Mouse (Mus musculus): ENCODE data around the gene Stkld1. TPM values are rescaled to one million over a fixed set of nuclear protein-coding genes. Genes with fewer than 3 reads are reported as not detected.

Gene Stkld1
- polyA plus RNA-seq, 1 experiment from 2014 or later = 0.08 TPM

- no peak overlapping the region for H3K27ac ChIP-seq (replicated peaks)
- no peaks in the 10 kb centered on the region for H3K9me3 ChIP-seq (ENCODE audit: control insufficient read depth, low read length)
- peaks cover 4% of the 10 kb centered on the region; the same call in 1 of the 2 replicates for H3K4me1 ChIP-seq (replicated peaks; ENCODE audit: control insufficient read depth, insufficient read depth)
- 67% methylated on average over 18 of the region's 18 CpGs for WGBS
- no peak for TF ChIP-seq CTCF (IDR thresholded peaks at IDR 0.05; ENCODE audit: low read depth)
- no peak for TF ChIP-seq EP300 (optimal IDR thresholded peaks at IDR 0.05)
- H3K9ac ChIP-seq (ENCODE audit: low read length) = peak overlapping the region; percentile 48
- ATAC-seq (ENCODE audit: low FRiP score, low TSS enrichment) (no peak), DNase-seq (ENCODE audit: low spot score) (no peak)
- H3K4me2 ChIP-seq (replicated peaks; ENCODE audit: low read depth) = peak overlapping the region; percentile 83
- H3K4me3 ChIP-seq (ENCODE audit: low read depth, low read length) = peak overlapping the region; percentile 76; the same call in 1 of the 2 replicates
- H3K36me3 ChIP-seq (ENCODE audit: control insufficient read depth, insufficient read depth, low read length) = peaks cover 22% of the 10 kb centered on the region
- no peaks in the 10 kb centered on the region for H3K27me3 ChIP-seq (ENCODE audit: control insufficient read depth, insufficient read depth, low read length)
Observed at GRCm38 (mm10) chr2:26908710-26909386, 25.0 kb upstream of the Stkld1 start.

- ATAC-seq (ENCODE audit: low FRiP score, low TSS enrichment) (no peak), DNase-seq (ENCODE audit: low spot score) (no peak)
- Histone ChIP-seq H3K4me3 (ENCODE audit: low read depth, low read length) (peak overlapping the region; percentile 76), H3K9me3 (ENCODE audit: control insufficient read depth, low read length) (no peaks in the 10 kb centered on the region), H3K27ac (replicated peaks) (peak overlapping the region; percentile 88), H3K4me2 (replicated peaks; ENCODE audit: low read depth) (peak overlapping the region; percentile 83), H3K9ac (ENCODE audit: low read length) (peak overlapping the region; percentile 84), H3K36me3 (ENCODE audit: control insufficient read depth, insufficient read depth, low read length) (peaks cover 23% of the 10 kb centered on the region), H3K4me1 (replicated peaks; ENCODE audit: control insufficient read depth, insufficient read depth) (peaks cover 2% of the 10 kb centered on the region; the same call in 1 of the 2 replicates), H3K27me3 (ENCODE audit: control insufficient read depth, insufficient read depth, low read length) (no peaks in the 10 kb centered on the region)
- no peak for TF ChIP-seq EP300 (optimal IDR thresholded peaks at IDR 0.05)
- peak; percentile 51 for TF ChIP-seq CTCF (IDR thresholded peaks at IDR 0.05; ENCODE audit: low read depth)
Observed at GRCm38 (mm10) chr2:26909387-26909784, 24.5 kb upstream of the Stkld1 start.

- TF ChIP-seq CTCF (IDR thresholded peaks at IDR 0.05; ENCODE audit: low read depth) (no peak), EP300 (optimal IDR thresholded peaks at IDR 0.05) (peak; percentile 99)
- peak within 1 kb of the TSS; percentile 88 for H3K27ac ChIP-seq (replicated peaks)
- under 1% methylated on average over 73 of the region's 74 CpGs for WGBS
- DNase-seq (ENCODE audit: low spot score) = peak; percentile 100
- peaks cover 2% of the 10 kb centered on the region for H3K4me1 ChIP-seq (replicated peaks; ENCODE audit: control insufficient read depth, insufficient read depth)
- ATAC-seq (ENCODE audit: low FRiP score, low TSS enrichment) = peak; percentile 94
- peak within 1 kb of the TSS; percentile 76 for H3K4me3 ChIP-seq (ENCODE audit: low read depth, low read length)
- H3K27me3 ChIP-seq (ENCODE audit: control insufficient read depth, insufficient read depth, low read length) = no peaks in the 10 kb centered on the region
- H3K36me3 ChIP-seq (ENCODE audit: control insufficient read depth, insufficient read depth, low read length) = peaks cover 25% of the 10 kb centered on the region
- no peaks in the 10 kb centered on the region for H3K9me3 ChIP-seq (ENCODE audit: control insufficient read depth, low read length)
- H3K9ac ChIP-seq (ENCODE audit: low read length) = peak within 1 kb of the TSS; percentile 95
- peak within 1 kb of the TSS; percentile 92 for H3K4me2 ChIP-seq (replicated peaks; ENCODE audit: low read depth)
Observed at GRCm38 (mm10) chr2:26910124-26910993, 23.5 kb upstream of the Stkld1 start, which contains the start of the genes Med22 and Rpl7a. Gene Med22 (minus strand): TSS chr2:26910677. Gene Rpl7a (plus strand): TSS chr2:26910764.

GRCm38 (mm10) chr2:26910994-26911765, 22.7 kb upstream of the Stkld1 start:
- peak overlapping the region; percentile 88 for H3K27ac ChIP-seq (replicated peaks)
- H3K36me3 ChIP-seq (ENCODE audit: control insufficient read depth, insufficient read depth, low read length) = peaks cover 20% of the 10 kb centered on the region
- TF ChIP-seq CTCF (IDR thresholded peaks at IDR 0.05; ENCODE audit: low read depth) = no peak
- TF ChIP-seq EP300 (optimal IDR thresholded peaks at IDR 0.05) = no peak
- peaks cover 2% of the 10 kb centered on the region for H3K4me1 ChIP-seq (replicated peaks; ENCODE audit: control insufficient read depth, insufficient read depth)
- H3K27me3 ChIP-seq (ENCODE audit: control insufficient read depth, insufficient read depth, low read length) = no peaks in the 10 kb centered on the region
- no peaks in the 10 kb centered on the region for H3K9me3 ChIP-seq (ENCODE audit: control insufficient read depth, low read length)
- ATAC-seq (ENCODE audit: low FRiP score, low TSS enrichment) (peak; percentile 30), DNase-seq (ENCODE audit: low spot score) (peak; percentile 70)
- WGBS = under 1% methylated on average over 37 of the region's 37 CpGs
- peak overlapping the region; percentile 92 for H3K4me2 ChIP-seq (replicated peaks; ENCODE audit: low read depth)
- H3K4me3 ChIP-seq (ENCODE audit: low read depth, low read length) = peak overlapping the region; percentile 76
- H3K9ac ChIP-seq (ENCODE audit: low read length) = peak overlapping the region; percentile 95

- TF ChIP-seq EP300 (optimal IDR thresholded peaks at IDR 0.05) (no peak), CTCF (IDR thresholded peaks at IDR 0.05; ENCODE audit: low read depth) (no peak)
- WGBS = 59% methylated on average over 5 of the region's 5 CpGs
- no peak overlapping the region for H3K27ac ChIP-seq (replicated peaks)
Observed at GRCm38 (mm10) chr2:26912253-26912770, 21.5 kb upstream of the Stkld1 start.

More at GRCm38 (mm10) chr2:26912253-26912770, 21.5 kb upstream of the Stkld1 start:
- H3K27me3 ChIP-seq (ENCODE audit: control insufficient read depth, insufficient read depth, low read length) = no peaks in the 10 kb centered on the region
- peak overlapping the region; percentile 95 for H3K9ac ChIP-seq (ENCODE audit: low read length)
- no peak for DNase-seq (ENCODE audit: low spot score)
- no peaks in the 10 kb centered on the region for H3K9me3 ChIP-seq (ENCODE audit: control insufficient read depth, low read length)
- H3K4me3 ChIP-seq (ENCODE audit: low read depth, low read length) = peak overlapping the region; percentile 76; the same call in 1 of the 2 replicates
- peak overlapping the region; percentile 92 for H3K4me2 ChIP-seq (replicated peaks; ENCODE audit: low read depth)
- peaks cover 6% of the 10 kb centered on the region for H3K4me1 ChIP-seq (replicated peaks; ENCODE audit: control insufficient read depth, insufficient read depth)
- peaks cover 13% of the 10 kb centered on the region for H3K36me3 ChIP-seq (ENCODE audit: control insufficient read depth, insufficient read depth, low read length)
- ATAC-seq (ENCODE audit: low FRiP score, low TSS enrichment) = no peak
